Mouse (Mus musculus): Measurements from ENCODE around the gene Syt1. TPM values are rescaled to one million over a fixed set of nuclear protein-coding genes. Genes with fewer than 3 reads are reported as not detected.

Gene Syt1
- polyA plus RNA-seq, 1 experiment from 2014 or later: 3.3 TPM

GRCm38 (mm10) chr10:108537641-108538040 lies 473.1 kb downstream of the Syt1 start:
- H3K27me3 ChIP-seq (replicated peaks; ENCODE audit: low read depth, poor library complexity, severe bottlenecking): no peaks in the 10 kb centered on the region
- WGBS: 71% methylated on average over 9 of the region's 9 CpGs
- H3K4me1 ChIP-seq: no peaks in the 10 kb centered on the region
- peak; percentile 40 for DNase-seq (ENCODE audit: low spot score)
- no peaks in the 10 kb centered on the region for H3K9me3 ChIP-seq
- no peak overlapping the region for H3K4me3 ChIP-seq
- no peak overlapping the region for H3K27ac ChIP-seq (replicated peaks)
- no peaks in the 10 kb centered on the region for H3K36me3 ChIP-seq (replicated peaks)

GRCm38 (mm10) chr10:108535922-108536321 lies 474.9 kb downstream of the Syt1 start:
- no peak overlapping the region for H3K27ac ChIP-seq (replicated peaks)
- no peaks in the 10 kb centered on the region for H3K36me3 ChIP-seq (replicated peaks)
- no peaks in the 10 kb centered on the region for H3K27me3 ChIP-seq (replicated peaks; ENCODE audit: low read depth, poor library complexity, severe bottlenecking)
- DNase-seq (ENCODE audit: low spot score): no peak
- 57% methylated on average over 5 of the region's 5 CpGs for WGBS
- H3K4me3 ChIP-seq: no peak overlapping the region
- H3K9me3 ChIP-seq: no peaks in the 10 kb centered on the region
- peaks cover 7% of the 10 kb centered on the region for H3K4me1 ChIP-seq

GRCm38 (mm10) chr10:108534112-108534511 lies 476.7 kb downstream of the Syt1 start:
- Histone ChIP-seq H3K4me3 (no peak overlapping the region), H3K27ac (replicated peaks) (no peak overlapping the region), H3K36me3 (replicated peaks) (no peaks in the 10 kb centered on the region), H3K9me3 (no peaks in the 10 kb centered on the region), H3K4me1 (peaks cover 8% of the 10 kb centered on the region), H3K27me3 (replicated peaks; ENCODE audit: low read depth, poor library complexity, severe bottlenecking) (no peaks in the 10 kb centered on the region)
- WGBS: 77% methylated on average over 4 of the region's 4 CpGs
- no peak for DNase-seq (ENCODE audit: low spot score)

GRCm38 (mm10) chr10:108532916-108533315 lies 477.9 kb downstream of the Syt1 start:
- no peaks in the 10 kb centered on the region for H3K27me3 ChIP-seq (replicated peaks; ENCODE audit: low read depth, poor library complexity, severe bottlenecking)
- H3K9me3 ChIP-seq: no peaks in the 10 kb centered on the region
- DNase-seq (ENCODE audit: low spot score): no peak
- no peaks in the 10 kb centered on the region for H3K36me3 ChIP-seq (replicated peaks)
- H3K4me1 ChIP-seq: peaks cover 8% of the 10 kb centered on the region
- no peak overlapping the region for H3K4me3 ChIP-seq
- no peak overlapping the region for H3K27ac ChIP-seq (replicated peaks)
- WGBS: 92% methylated on average over 11 of the region's 11 CpGs

- no peak for DNase-seq (ENCODE audit: low spot score)
- H3K27ac ChIP-seq (replicated peaks): no peak overlapping the region
- no peak overlapping the region for H3K4me3 ChIP-seq
- no peaks in the 10 kb centered on the region for H3K27me3 ChIP-seq (replicated peaks; ENCODE audit: low read depth, poor library complexity, severe bottlenecking)
- no peaks in the 10 kb centered on the region for H3K9me3 ChIP-seq
- H3K36me3 ChIP-seq (replicated peaks): no peaks in the 10 kb centered on the region
- peaks cover 8% of the 10 kb centered on the region for H3K4me1 ChIP-seq
- 79% methylated on average over 9 of the region's 9 CpGs for WGBS
These were observed 478.5 kb downstream of the Syt1 start for GRCm38 (mm10) chr10:108532283-108532682.

GRCm38 (mm10) chr10:108531641-108532040 lies 479.1 kb downstream of the Syt1 start:
- no peak for DNase-seq (ENCODE audit: low spot score)
- Histone ChIP-seq H3K36me3 (replicated peaks) (no peaks in the 10 kb centered on the region), H3K4me1 (peaks cover 8% of the 10 kb centered on the region), H3K4me3 (no peak overlapping the region), H3K27me3 (replicated peaks; ENCODE audit: low read depth, poor library complexity, severe bottlenecking) (no peaks in the 10 kb centered on the region), H3K9me3 (no peaks in the 10 kb centered on the region), H3K27ac (replicated peaks) (no peak overlapping the region)
- 75% methylated on average over 4 of the region's 4 CpGs for WGBS

GRCm38 (mm10) chr10:108531111-108531510 lies 479.7 kb downstream of the Syt1 start:
- Histone ChIP-seq H3K27ac (replicated peaks) (no peak overlapping the region), H3K4me3 (no peak overlapping the region), H3K9me3 (no peaks in the 10 kb centered on the region), H3K36me3 (replicated peaks) (no peaks in the 10 kb centered on the region), H3K4me1 (peaks cover 8% of the 10 kb centered on the region), H3K27me3 (replicated peaks; ENCODE audit: low read depth, poor library complexity, severe bottlenecking) (no peaks in the 10 kb centered on the region)
- 44% methylated on average over 4 of the region's 4 CpGs for WGBS
- no peak for DNase-seq (ENCODE audit: low spot score)

GRCm38 (mm10) chr10:108528338-108528737 lies 482.4 kb downstream of the Syt1 start:
- Histone ChIP-seq H3K4me1 (peaks cover 13% of the 10 kb centered on the region), H3K9me3 (no peaks in the 10 kb centered on the region), H3K4me3 (no peak overlapping the region), H3K36me3 (replicated peaks) (no peaks in the 10 kb centered on the region), H3K27ac (replicated peaks) (no peak overlapping the region), H3K27me3 (replicated peaks; ENCODE audit: low read depth, poor library complexity, severe bottlenecking) (no peaks in the 10 kb centered on the region)
- WGBS: 91% methylated on average over 7 of the region's 7 CpGs
- no peak for DNase-seq (ENCODE audit: low spot score)

GRCm38 (mm10) chr10:108525506-108525905 lies 485.3 kb downstream of the Syt1 start:
- H3K27ac ChIP-seq (replicated peaks): no peak overlapping the region
- no peaks in the 10 kb centered on the region for H3K9me3 ChIP-seq
- no peaks in the 10 kb centered on the region for H3K36me3 ChIP-seq (replicated peaks)
- 91% methylated on average over 11 of the region's 11 CpGs for WGBS
- DNase-seq (ENCODE audit: low spot score): no peak
- no peaks in the 10 kb centered on the region for H3K27me3 ChIP-seq (replicated peaks; ENCODE audit: low read depth, poor library complexity, severe bottlenecking)
- peaks cover 5% of the 10 kb centered on the region for H3K4me1 ChIP-seq
- no peak overlapping the region for H3K4me3 ChIP-seq

- H3K9me3 ChIP-seq: no peaks in the 10 kb centered on the region
- H3K27ac ChIP-seq (replicated peaks): no peak overlapping the region
- peak; percentile 26 for DNase-seq (ENCODE audit: low spot score)
- H3K4me1 ChIP-seq: peaks cover 5% of the 10 kb centered on the region
- 48% methylated on average over 6 of the region's 6 CpGs for WGBS
- H3K27me3 ChIP-seq (replicated peaks; ENCODE audit: low read depth, poor library complexity, severe bottlenecking): no peaks in the 10 kb centered on the region
- no peaks in the 10 kb centered on the region for H3K36me3 ChIP-seq (replicated peaks)
- no peak overlapping the region for H3K4me3 ChIP-seq
These were observed 486.3 kb downstream of the Syt1 start for GRCm38 (mm10) chr10:108524306-108525029.

GRCm38 (mm10) chr10:108519156-108519555 lies 491.6 kb downstream of the Syt1 start:
- no peaks in the 10 kb centered on the region for H3K27me3 ChIP-seq (replicated peaks; ENCODE audit: low read depth, poor library complexity, severe bottlenecking)
- no peak for DNase-seq (ENCODE audit: low spot score)
- H3K27ac ChIP-seq (replicated peaks): no peak overlapping the region
- WGBS: 51% methylated on average over 6 of the region's 6 CpGs
- H3K4me1 ChIP-seq: peaks cover 3% of the 10 kb centered on the region; the same call in 1 of the 2 replicates
- no peaks in the 10 kb centered on the region for H3K36me3 ChIP-seq (replicated peaks)
- H3K4me3 ChIP-seq: no peak overlapping the region
- no peaks in the 10 kb centered on the region for H3K9me3 ChIP-seq

- Histone ChIP-seq H3K27me3 (replicated peaks; ENCODE audit: low read depth, poor library complexity, severe bottlenecking) (no peaks in the 10 kb centered on the region), H3K27ac (replicated peaks) (no peak overlapping the region), H3K9me3 (no peaks in the 10 kb centered on the region), H3K4me3 (no peak overlapping the region), H3K36me3 (replicated peaks) (no peaks in the 10 kb centered on the region), H3K4me1 (peaks cover 3% of the 10 kb centered on the region; the same call in 1 of the 2 replicates)
- WGBS: 88% methylated on average over 9 of the region's 9 CpGs
- no peak for DNase-seq (ENCODE audit: low spot score)
These were observed 493.7 kb downstream of the Syt1 start for GRCm38 (mm10) chr10:108517076-108517475.

- 69% methylated on average over 7 of the region's 7 CpGs for WGBS
- H3K4me3 ChIP-seq: no peak overlapping the region
- DNase-seq (ENCODE audit: low spot score): no peak
- peaks cover 3% of the 10 kb centered on the region; the same call in 1 of the 2 replicates for H3K4me1 ChIP-seq
- H3K9me3 ChIP-seq: no peaks in the 10 kb centered on the region
- H3K27me3 ChIP-seq (replicated peaks; ENCODE audit: low read depth, poor library complexity, severe bottlenecking): no peaks in the 10 kb centered on the region
- no peaks in the 10 kb centered on the region for H3K36me3 ChIP-seq (replicated peaks)
- H3K27ac ChIP-seq (replicated peaks): no peak overlapping the region
These were observed 496.1 kb downstream of the Syt1 start for GRCm38 (mm10) chr10:108514671-108515070.

Measured in embryonic facial prominence, embryonic 10.5 days (tissue).